Mouse (Mus musculus) C2C12 (cell line): Measurements from ENCODE around the gene Ehf.

ENCODE experiments used
- CEBPB ChIP-seq: IDR thresholded peaks from one replicate; pipeline ENCODE4 v1.6.1; 2011; ENCODE audit warnings: low read depth, mild to moderate bottlenecking, control low read depth, moderate library complexity
- CTCF ChIP-seq: IDR thresholded peaks from one replicate; pipeline ENCODE4 v1.5.1; 2011; ENCODE audit not compliant: control insufficient read depth, insufficient read depth, insufficient read length
- FOSL1 ChIP-seq: IDR thresholded peaks from one replicate; pipeline ENCODE4 v1.8.0; 2011; ENCODE audit warnings: mild to moderate bottlenecking, low read length; ENCODE audit not compliant: poor library complexity, insufficient read depth, severe bottlenecking
- MAX ChIP-seq: IDR thresholded peaks from one replicate; pipeline ENCODE4 v1.6.1; 2011; ENCODE audit warnings: mild to moderate bottlenecking, control low read depth
- MYOD1 ChIP-seq: IDR thresholded peaks from one replicate; pipeline ENCODE4 v1.6.1; 2011; ENCODE audit warnings: low read depth; ENCODE audit not compliant: control insufficient read depth, insufficient read length
- MYOG ChIP-seq: IDR thresholded peaks from one replicate; pipeline ENCODE4 v1.6.1; 2011; ENCODE audit not compliant: control insufficient read depth, insufficient read length; ENCODE audit errors: extremely low read depth
- USF1 ChIP-seq: IDR thresholded peaks from one replicate; pipeline ENCODE4 v1.6.1; 2011; ENCODE audit warnings: low read depth, mild to moderate bottlenecking, control low read depth, moderate library complexity

DNA sequence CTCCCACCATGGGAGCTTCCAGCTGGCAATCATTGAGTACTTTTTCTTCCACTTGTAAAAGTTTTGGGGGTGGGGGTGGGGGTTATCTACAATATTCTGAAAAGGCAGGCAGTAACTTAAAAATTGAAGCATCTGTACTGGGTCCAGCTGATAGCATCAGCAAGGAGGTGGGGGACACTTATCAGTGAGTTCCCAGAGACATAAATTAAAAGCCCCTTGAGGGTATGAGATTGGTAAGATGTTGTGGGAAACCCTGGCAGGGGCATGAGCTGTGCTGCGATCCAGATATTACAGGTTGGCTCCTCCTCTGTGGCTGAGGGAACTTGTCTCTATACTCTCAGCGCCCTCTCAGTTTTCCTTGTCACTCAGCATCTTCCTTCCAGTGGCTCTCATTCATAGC is 21.2 kb upstream of the Ehf start:
- no peak for TF ChIP-seq CTCF
- no peak for TF ChIP-seq USF1
- no peak for TF ChIP-seq MAX
- TF ChIP-seq MYOG: no peak
- no peak for TF ChIP-seq FOSL1
- TF ChIP-seq MYOD1: no peak
- TF ChIP-seq CEBPB: no peak
